Mouse (Mus musculus): Measurements from ENCODE around the gene Tie1. TPM values are rescaled to one million over a fixed set of nuclear protein-coding genes. Genes with fewer than 3 reads are reported as not detected.
A peak's percentile ranks its signal among the peaks of the same experiment; 100 is the strongest.

The Tie1 gene
- polyA plus RNA-seq, 1 experiment from 2014 or later, result 11.6 TPM

GRCm38 (mm10) chr4:118428531-118429214 is 61.2 kb downstream of the Tie1 start:
- Histone ChIP-seq H3K9ac (peak overlapping the region; percentile 77), H3K27me3 (no peaks in the 10 kb centered on the region), H3K36me3 (ENCODE audit: poor library complexity, severe bottlenecking) (peaks cover 37% of the 10 kb centered on the region), H3K4me1 (peaks cover 31% of the 10 kb centered on the region), H3K9me3 (replicated peaks) (no peaks in the 10 kb centered on the region), H3K4me3 (peak overlapping the region; percentile 55), H3K27ac (0 out of 2 replicates have a peak overlapping the region, but pooled peaks have one; percentile 65), H3K4me2 (peak overlapping the region; percentile 83)
- WGBS, result 57% methylated on average over 15 of the region's 15 CpGs
- ATAC-seq, result peak; percentile 8; the same call in 1 of the 2 replicates

GRCm38 (mm10) chr4:118427768-118428451 is 62.0 kb downstream of the Tie1 start, which contains the start of gene Elovl1:
Gene Elovl1 (plus strand): TSS chr4:118428093.
- WGBS, result under 1% methylated on average over 26 of the region's 31 CpGs
- peak; percentile 92 for ATAC-seq
- H3K4me2 ChIP-seq, result peak within 1 kb of the TSS; percentile 83
- peak within 1 kb of the TSS; percentile 77 for H3K9ac ChIP-seq
- H3K27ac ChIP-seq, result peak within 1 kb of the TSS; percentile 65
- no peaks in the 10 kb centered on the region for H3K27me3 ChIP-seq
- H3K4me3 ChIP-seq, result peak within 1 kb of the TSS; percentile 55
- H3K9me3 ChIP-seq (replicated peaks), result no peaks in the 10 kb centered on the region
- peaks cover 29% of the 10 kb centered on the region for H3K36me3 ChIP-seq (ENCODE audit: poor library complexity, severe bottlenecking)
- peaks cover 25% of the 10 kb centered on the region for H3K4me1 ChIP-seq

- WGBS, result 1% methylated on average over 5 of the region's 5 CpGs
- peaks cover 24% of the 10 kb centered on the region for H3K4me1 ChIP-seq
- H3K4me2 ChIP-seq, result peak overlapping the region; percentile 83
- peaks cover 28% of the 10 kb centered on the region for H3K36me3 ChIP-seq (ENCODE audit: poor library complexity, severe bottlenecking)
- no peaks in the 10 kb centered on the region for H3K9me3 ChIP-seq (replicated peaks)
- no peaks in the 10 kb centered on the region for H3K27me3 ChIP-seq
- H3K27ac ChIP-seq, result peak overlapping the region; percentile 65
- H3K9ac ChIP-seq, result peak overlapping the region; percentile 77
- no peak; the same call in 1 of the 2 replicates for ATAC-seq
- peak overlapping the region; percentile 55 for H3K4me3 ChIP-seq
Measured at GRCm38 (mm10) chr4:118427415-118427767, 62.5 kb downstream of the Tie1 start.

GRCm38 (mm10) chr4:118425374-118425773 is 64.5 kb downstream of the Tie1 start:
- no peaks in the 10 kb centered on the region for H3K27me3 ChIP-seq
- H3K27ac ChIP-seq, result no peak overlapping the region
- H3K4me3 ChIP-seq, result no peak overlapping the region
- no peak overlapping the region for H3K9ac ChIP-seq
- no peak overlapping the region for H3K4me2 ChIP-seq
- H3K36me3 ChIP-seq (ENCODE audit: poor library complexity, severe bottlenecking), result peaks cover 25% of the 10 kb centered on the region
- ATAC-seq, result no peak
- peaks cover 22% of the 10 kb centered on the region for H3K4me1 ChIP-seq
- 100% methylated on average over 1 of the region's 1 CpGs for WGBS
- no peaks in the 10 kb centered on the region for H3K9me3 ChIP-seq (replicated peaks)

- H3K27ac ChIP-seq, result no peak overlapping the region
- no peak overlapping the region for H3K9ac ChIP-seq
- no peak for ATAC-seq
- no peak overlapping the region for H3K4me3 ChIP-seq
- no peaks in the 10 kb centered on the region for H3K27me3 ChIP-seq
- no peaks in the 10 kb centered on the region for H3K9me3 ChIP-seq (replicated peaks)
- no peak overlapping the region for H3K4me2 ChIP-seq
- 93% methylated on average over 4 of the region's 4 CpGs for WGBS
- H3K4me1 ChIP-seq, result peaks cover 22% of the 10 kb centered on the region
- peaks cover 27% of the 10 kb centered on the region for H3K36me3 ChIP-seq (ENCODE audit: poor library complexity, severe bottlenecking)
Measured at GRCm38 (mm10) chr4:118424541-118425160, 65.2 kb downstream of the Tie1 start.

GRCm38 (mm10) chr4:118421384-118421783 is 68.5 kb downstream of the Tie1 start:
- no peak overlapping the region for H3K9ac ChIP-seq
- no peaks in the 10 kb centered on the region for H3K9me3 ChIP-seq (replicated peaks)
- H3K4me3 ChIP-seq, result no peak overlapping the region
- no peaks in the 10 kb centered on the region for H3K27me3 ChIP-seq
- no peak for ATAC-seq
- H3K36me3 ChIP-seq (ENCODE audit: poor library complexity, severe bottlenecking), result peaks cover 59% of the 10 kb centered on the region
- H3K27ac ChIP-seq, result no peak overlapping the region
- no peak overlapping the region for H3K4me2 ChIP-seq
- 100% methylated on average over 3 of the region's 3 CpGs for WGBS
- no peaks in the 10 kb centered on the region for H3K4me1 ChIP-seq

Other genes starting within 250 kb of the Tie1 start
- gene Ptprf, start 198.7 kb downstream of the Tie1 start, polyA plus RNA-seq (2015; fragmentation: Nextera tagmentation; extraction: Ambion mirVana), result 62.9 and 76.1 TPM in 2 replicates
- gene Szt2, start 80.8 kb downstream of the Tie1 start, polyA plus RNA-seq (2015; fragmentation: Nextera tagmentation; extraction: Ambion mirVana), result 10.0 and 12.6 TPM in 2 replicates
- gene Med8, start 80.7 kb downstream of the Tie1 start, polyA plus RNA-seq (2015; fragmentation: Nextera tagmentation; extraction: Ambion mirVana), result 143 and 144 TPM in 2 replicates
- 24.1 and 24.3 TPM in 2 replicates for gene Elovl1, start 62.0 kb downstream of the Tie1 start, polyA plus RNA-seq (2015; fragmentation: Nextera tagmentation; extraction: Ambion mirVana)
- 251 and 259 TPM in 2 replicates for gene Cdc20, start 52.7 kb downstream of the Tie1 start, polyA plus RNA-seq (2015; fragmentation: Nextera tagmentation; extraction: Ambion mirVana)
- gene Mpl, start 32.5 kb downstream of the Tie1 start, polyA plus RNA-seq (2015; fragmentation: Nextera tagmentation; extraction: Ambion mirVana), result 0.08 and 0.37 TPM in 2 replicates
- 0.18 TPM in 1 of 2 replicates, not detected in the other for gene 2610528J11Rik, start 36.9 kb upstream of the Tie1 start, polyA plus RNA-seq (2015; fragmentation: Nextera tagmentation; extraction: Ambion mirVana)
- gene Tmem125, start 54.0 kb upstream of the Tie1 start, polyA plus RNA-seq (2015; fragmentation: Nextera tagmentation; extraction: Ambion mirVana), result not detected in 2 replicates
- gene Cfap57, start 130.7 kb upstream of the Tie1 start, polyA plus RNA-seq (2015; fragmentation: Nextera tagmentation; extraction: Ambion mirVana), result 0.78 and 0.90 TPM in 2 replicates
- 147 and 168 TPM in 2 replicates for gene Ebna1bp2, start 130.7 kb upstream of the Tie1 start, polyA plus RNA-seq (2015; fragmentation: Nextera tagmentation; extraction: Ambion mirVana)
- gene Olfr62, start 168.9 kb upstream of the Tie1 start, polyA plus RNA-seq (2015; fragmentation: Nextera tagmentation; extraction: Ambion mirVana), result not detected in 2 replicates
- not detected in 2 replicates for gene Olfr1342, start 202.7 kb upstream of the Tie1 start, polyA plus RNA-seq (2015; fragmentation: Nextera tagmentation; extraction: Ambion mirVana)
- not detected in 2 replicates for gene Olfr1341, start 213.5 kb upstream of the Tie1 start, polyA plus RNA-seq (2015; fragmentation: Nextera tagmentation; extraction: Ambion mirVana)
- gene Olfr1340, start 230.1 kb upstream of the Tie1 start, polyA plus RNA-seq (2015; fragmentation: Nextera tagmentation; extraction: Ambion mirVana), result not detected in 2 replicates
- gene Olfr1339, start 242.1 kb upstream of the Tie1 start, polyA plus RNA-seq (2015; fragmentation: Nextera tagmentation; extraction: Ambion mirVana), result not detected in 2 replicates